Mouse (Mus musculus): ENCODE results near the gene Lysmd3. TPM values are rescaled to one million over a fixed set of nuclear protein-coding genes. Genes with fewer than 3 reads are reported as not detected.
"Not testable (repeated sequence)": the region's sequence is repeated elsewhere in the genome, so short reads cannot be mapped to it uniquely, and the experiment has no call there.

The Lysmd3 gene
- polyA plus RNA-seq (2014; fragmentation: Nextera tagmentation; extraction: Ambion mirVana) = 30.5 and 34.1 TPM in 2 replicates

DNA sequence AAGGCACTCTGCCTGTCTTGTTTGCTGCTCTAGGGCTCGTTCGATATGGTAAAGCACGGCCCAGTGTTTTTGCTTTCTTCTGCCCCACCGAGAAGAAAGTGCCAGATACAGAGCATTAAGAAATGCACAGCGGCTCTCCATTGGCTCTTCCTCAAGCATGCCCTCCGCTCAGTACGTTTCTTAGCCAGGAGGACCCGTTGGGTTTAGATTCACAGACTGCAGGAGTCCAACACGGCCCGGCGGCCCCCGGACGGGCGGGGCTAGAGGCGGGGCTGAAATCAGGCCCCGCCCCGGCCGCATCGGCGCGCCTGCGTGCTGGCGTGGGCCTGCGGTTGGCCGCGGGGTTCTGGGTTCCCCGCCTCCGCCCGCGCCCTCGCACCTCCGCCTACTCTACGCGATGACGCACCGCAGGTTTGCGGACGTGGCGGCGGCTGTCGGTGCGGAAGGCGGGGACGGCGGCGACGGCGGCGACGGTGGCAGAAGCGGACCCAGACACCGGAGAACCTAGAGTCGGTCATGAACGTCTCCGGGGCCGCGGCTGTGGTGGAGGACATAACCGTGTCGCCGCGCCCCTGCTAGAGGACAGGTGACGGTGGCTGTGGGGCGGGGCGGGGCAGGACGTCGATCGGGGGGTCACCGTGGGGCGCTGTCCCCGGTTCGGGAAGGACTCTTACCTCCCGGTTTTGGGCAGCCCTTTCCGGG, at the start of gene Lysmd3:
Lysmd3 (plus strand) TSS at position 313 of the 702 bp plus-strand sequence.
- H3K36me3 ChIP-seq (ENCODE audit: control insufficient read depth, insufficient read depth, low read length) = no peaks in the 10 kb centered on the region
- peaks cover 17% of the 10 kb centered on the region for H3K4me1 ChIP-seq (ENCODE audit: control insufficient read depth, insufficient read depth, low read length)
- no peaks in the 10 kb centered on the region for H3K27me3 ChIP-seq (ENCODE audit: control insufficient read depth, insufficient read depth, low read length)
- peak within 1 kb of the TSS; percentile 94 for H3K27ac ChIP-seq (ENCODE audit: low read depth, low read length)
- peak within 1 kb of the TSS; percentile 74 for H3K4me2 ChIP-seq
- ATAC-seq (ENCODE audit: low FRiP score) = peak; percentile 98
- no peaks in the 10 kb centered on the region; the same call in 1 of the 2 replicates for H3K9me3 ChIP-seq (ENCODE audit: control insufficient read depth, low read length)
- under 1% methylated on average over 73 of the region's 73 CpGs for WGBS
- peak within 1 kb of the TSS; percentile 80 for H3K4me3 ChIP-seq (ENCODE audit: low read depth, low read length)
- H3K9ac ChIP-seq (ENCODE audit: low read length) = peak within 1 kb of the TSS; percentile 83
- DNase-seq (ENCODE audit: low spot score, missing footprints) = peak; percentile 100

- 92% methylated on average over 4 of the region's 4 CpGs for WGBS
- peaks cover 5% of the 10 kb centered on the region for H3K9me3 ChIP-seq (ENCODE audit: control insufficient read depth, low read length)
- no peak for ATAC-seq (ENCODE audit: low FRiP score)
- no peak overlapping the region for H3K27ac ChIP-seq (ENCODE audit: low read depth, low read length)
- no peak overlapping the region for H3K4me2 ChIP-seq
- DNase-seq (ENCODE audit: low spot score, missing footprints) = peak; percentile 62
- H3K4me3 ChIP-seq (ENCODE audit: low read depth, low read length) = no peak overlapping the region
- H3K9ac ChIP-seq (ENCODE audit: low read length) = no peak overlapping the region
- no peaks in the 10 kb centered on the region for H3K27me3 ChIP-seq (ENCODE audit: control insufficient read depth, insufficient read depth, low read length)
- peaks cover 9% of the 10 kb centered on the region; the same call in 1 of the 2 replicates for H3K36me3 ChIP-seq (ENCODE audit: control insufficient read depth, insufficient read depth, low read length)
- no peaks in the 10 kb centered on the region for H3K4me1 ChIP-seq (ENCODE audit: control insufficient read depth, insufficient read depth, low read length)
These were observed 47.1 kb upstream of the Lysmd3 start for GRCm38 (mm10) chr13:81610349-81610748.

- WGBS = 71% methylated on average over 1 of the region's 1 CpGs
- not testable (repeated sequence) for H3K9me3 ChIP-seq (ENCODE audit: control insufficient read depth, low read length); H3K4me3 ChIP-seq (ENCODE audit: low read depth, low read length); H3K9ac ChIP-seq (ENCODE audit: low read length); H3K36me3 ChIP-seq (ENCODE audit: control insufficient read depth, insufficient read depth, low read length); H3K27ac ChIP-seq (ENCODE audit: low read depth, low read length); H3K27me3 ChIP-seq (ENCODE audit: control insufficient read depth, insufficient read depth, low read length); ATAC-seq (ENCODE audit: low FRiP score)
- peak; percentile 75 for DNase-seq (ENCODE audit: low spot score, missing footprints)
- Histone ChIP-seq H3K4me2 (peak overlapping the region; percentile 3), H3K4me1 (ENCODE audit: control insufficient read depth, insufficient read depth, low read length) (peaks cover 39% of the 10 kb centered on the region)
These were observed 29.6 kb upstream of the Lysmd3 start for GRCm38 (mm10) chr13:81627861-81628260.

DNA sequence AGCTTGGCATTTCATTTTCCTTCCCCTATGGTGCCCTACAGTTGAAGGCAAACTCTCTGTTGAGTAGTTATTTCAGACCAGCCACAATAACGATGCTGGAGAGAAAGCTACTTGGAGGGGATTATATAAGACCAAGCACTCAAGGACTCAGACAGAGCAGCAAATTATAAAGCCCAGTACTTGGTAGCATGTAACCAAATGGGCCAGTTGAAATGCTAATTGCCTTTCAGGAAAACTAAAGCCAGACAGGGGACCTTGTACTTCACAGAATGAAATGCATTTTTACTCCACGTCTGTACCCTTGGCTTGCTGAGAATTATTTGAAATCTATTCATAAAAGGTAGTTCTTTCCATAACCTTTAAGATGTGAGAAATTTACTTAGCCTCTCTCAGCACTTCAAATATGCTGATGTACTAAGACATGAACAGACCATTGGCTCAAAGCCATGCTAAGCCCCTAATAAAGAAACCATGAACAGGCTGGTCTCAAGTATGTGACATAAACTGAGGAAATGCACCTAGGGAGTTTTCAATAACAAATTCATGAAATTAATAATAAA, 28.8 kb upstream of the Lysmd3 start:
- peak overlapping the region; percentile 60; the same call in 1 of the 2 replicates for H3K27ac ChIP-seq (ENCODE audit: low read depth, low read length)
- peak overlapping the region; percentile 30; the same call in 1 of the 2 replicates for H3K4me2 ChIP-seq
- peaks cover 39% of the 10 kb centered on the region for H3K4me1 ChIP-seq (ENCODE audit: control insufficient read depth, insufficient read depth, low read length)
- H3K4me3 ChIP-seq (ENCODE audit: low read depth, low read length) = no peak overlapping the region
- DNase-seq (ENCODE audit: low spot score, missing footprints) (peak; percentile 88), ATAC-seq (ENCODE audit: low FRiP score) (no peak)
- no peaks in the 10 kb centered on the region for H3K36me3 ChIP-seq (ENCODE audit: control insufficient read depth, insufficient read depth, low read length)
- WGBS = 16% methylated on average over 2 of the region's 2 CpGs
- H3K9ac ChIP-seq (ENCODE audit: low read length) = no peak overlapping the region
- no peaks in the 10 kb centered on the region for H3K9me3 ChIP-seq (ENCODE audit: control insufficient read depth, low read length)
- H3K27me3 ChIP-seq (ENCODE audit: control insufficient read depth, insufficient read depth, low read length) = no peaks in the 10 kb centered on the region

- Histone ChIP-seq H3K4me1 (ENCODE audit: control insufficient read depth, insufficient read depth, low read length) (peaks cover 39% of the 10 kb centered on the region), H3K9me3 (ENCODE audit: control insufficient read depth, low read length) (no peaks in the 10 kb centered on the region), H3K4me3 (ENCODE audit: low read depth, low read length) (0 out of 2 replicates have a peak overlapping the region, but pooled peaks have one; percentile 88), H3K4me2 (peak overlapping the region; percentile 47), H3K9ac (ENCODE audit: low read length) (no peak overlapping the region), H3K27ac (ENCODE audit: low read depth, low read length) (peak overlapping the region; percentile 60), H3K36me3 (ENCODE audit: control insufficient read depth, insufficient read depth, low read length) (no peaks in the 10 kb centered on the region), H3K27me3 (ENCODE audit: control insufficient read depth, insufficient read depth, low read length) (no peaks in the 10 kb centered on the region)
- ATAC-seq (ENCODE audit: low FRiP score) = peak; percentile 36
- DNase-seq (ENCODE audit: low spot score, missing footprints) = peak; percentile 85
- 18% methylated on average over 3 of the region's 3 CpGs for WGBS
These were observed 28.1 kb upstream of the Lysmd3 start for GRCm38 (mm10) chr13:81629395-81629794.

GRCm38 (mm10) chr13:81630566-81630965, 26.9 kb upstream of the Lysmd3 start:
- Histone ChIP-seq H3K27me3 (ENCODE audit: control insufficient read depth, insufficient read depth, low read length) (no peaks in the 10 kb centered on the region), H3K9ac (ENCODE audit: low read length) (peak overlapping the region; percentile 34; the same call in 1 of the 2 replicates), H3K4me3 (ENCODE audit: low read depth, low read length) (peak overlapping the region; percentile 88), H3K36me3 (ENCODE audit: control insufficient read depth, insufficient read depth, low read length) (no peaks in the 10 kb centered on the region), H3K27ac (ENCODE audit: low read depth, low read length) (peak overlapping the region; percentile 27; the same call in 1 of the 2 replicates), H3K4me1 (ENCODE audit: control insufficient read depth, insufficient read depth, low read length) (peaks cover 39% of the 10 kb centered on the region), H3K4me2 (peak overlapping the region; percentile 47), H3K9me3 (ENCODE audit: control insufficient read depth, low read length) (no peaks in the 10 kb centered on the region)
- ATAC-seq (ENCODE audit: low FRiP score) (no peak; the same call in 1 of the 2 replicates), DNase-seq (ENCODE audit: low spot score, missing footprints) (peak; percentile 89)
- WGBS = 8% methylated on average over 5 of the region's 5 CpGs

GRCm38 (mm10) chr13:81632720-81633415, 24.6 kb upstream of the Lysmd3 start, which contains the start of gene Adgrv1:
Adgrv1 (minus strand) TSS chr13:81633154.
- under 1% methylated on average over 42 of the region's 42 CpGs for WGBS
- H3K27me3 ChIP-seq (ENCODE audit: control insufficient read depth, insufficient read depth, low read length) = no peaks in the 10 kb centered on the region
- peak within 1 kb of the TSS; percentile 66 for H3K4me2 ChIP-seq
- peaks cover 28% of the 10 kb centered on the region for H3K4me1 ChIP-seq (ENCODE audit: control insufficient read depth, insufficient read depth, low read length)
- peak within 1 kb of the TSS; percentile 88 for H3K4me3 ChIP-seq (ENCODE audit: low read depth, low read length)
- peak within 1 kb of the TSS; percentile 89 for H3K9ac ChIP-seq (ENCODE audit: low read length)
- DNase-seq (ENCODE audit: low spot score, missing footprints) = peak; percentile 97
- H3K9me3 ChIP-seq (ENCODE audit: control insufficient read depth, low read length) = no peaks in the 10 kb centered on the region
- peak; percentile 99 for ATAC-seq (ENCODE audit: low FRiP score)
- H3K27ac ChIP-seq (ENCODE audit: low read depth, low read length) = peak within 1 kb of the TSS; percentile 58
- H3K36me3 ChIP-seq (ENCODE audit: control insufficient read depth, insufficient read depth, low read length) = no peaks in the 10 kb centered on the region

- 11% methylated on average over 4 of the region's 4 CpGs for WGBS
- H3K36me3 ChIP-seq (ENCODE audit: control insufficient read depth, insufficient read depth, low read length) = no peaks in the 10 kb centered on the region
- H3K4me3 ChIP-seq (ENCODE audit: low read depth, low read length) = no peak overlapping the region
These were observed 17.8 kb upstream of the Lysmd3 start for GRCm38 (mm10) chr13:81639624-81640023.

More at GRCm38 (mm10) chr13:81639624-81640023, 17.8 kb upstream of the Lysmd3 start:
- Histone ChIP-seq H3K4me2 (no peak overlapping the region), H3K27ac (ENCODE audit: low read depth, low read length) (no peak overlapping the region), H3K9me3 (ENCODE audit: control insufficient read depth, low read length) (no peaks in the 10 kb centered on the region), H3K27me3 (ENCODE audit: control insufficient read depth, insufficient read depth, low read length) (no peaks in the 10 kb centered on the region), H3K4me1 (ENCODE audit: control insufficient read depth, insufficient read depth, low read length) (peaks cover 20% of the 10 kb centered on the region), H3K9ac (ENCODE audit: low read length) (no peak overlapping the region)
- ATAC-seq (ENCODE audit: low FRiP score) (peak; percentile 85), DNase-seq (ENCODE audit: low spot score, missing footprints) (peak; percentile 88)

Measured in midbrain, embryonic 11.5 days (tissue).